Mouse (Mus musculus) large intestine, adult 2 months (tissue): ENCODE measurements at regions not wholly inside any gene's neighbourhood (a gene's known extent, or its start where the extent isn't known, plus 50 kb on each side); places are given as distances from the start of the nearest gene placed in this dataset.

Source experiments
- DNase-seq: peaks from one replicate; pipeline ENCODE4 v3.0.0-alpha.2; 2012; ENCODE audit warnings: low read depth, low spot score
- WGBS: fragments of 180-500 bp; shearing (Covaris S2); methylation state at CpG from one replicate; pipeline ENCODE4 v1.1.7; 2018; 5-methylcytosine and 5-hydroxymethylcytosine counted together

- 63% methylated on average over 8 of the region's 8 CpGs for WGBS
- no peak for DNase-seq
Measured at GRCm38 (mm10) chr2:75269446-75269845, 389.6 kb upstream of the Hnrnpa3 start.

- 64% methylated on average over 4 of the region's 4 CpGs for WGBS
- no peak for DNase-seq
Measured at GRCm38 (mm10) chr2:75270115-75270514, 388.9 kb upstream of the Hnrnpa3 start.

DNA sequence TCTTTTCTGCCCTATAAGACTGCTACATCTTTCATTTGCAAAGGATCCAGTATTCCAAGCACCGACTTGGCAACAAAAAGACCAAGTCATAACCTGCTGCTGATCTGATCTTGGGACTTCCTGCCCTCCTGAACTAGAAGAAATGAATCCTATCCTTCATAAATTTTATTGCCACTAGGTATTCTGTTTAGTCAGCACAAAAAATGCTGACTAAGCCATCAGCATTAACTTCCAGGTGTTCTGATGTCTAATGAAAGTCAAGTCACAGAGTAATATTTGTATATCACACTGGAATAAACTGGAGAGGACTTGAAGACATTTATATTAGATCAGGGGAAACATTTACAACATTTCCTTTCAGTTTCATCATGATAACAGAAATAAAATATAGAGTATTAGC lies 371.2 kb upstream of the Hnrnpa3 start:
- DNase-seq, result no peak
- WGBS, result 78% methylated on average over 1 of the region's 1 CpGs

GRCm38 (mm10) chr2:75291674-75292073 lies 367.4 kb upstream of the Hnrnpa3 start:
- 86% methylated on average over 2 of the region's 2 CpGs for WGBS
- DNase-seq, result no peak

GRCm38 (mm10) chr2:75306821-75307220 lies 352.2 kb upstream of the Hnrnpa3 start:
- WGBS, result 75% methylated on average over 3 of the region's 3 CpGs

DNA sequence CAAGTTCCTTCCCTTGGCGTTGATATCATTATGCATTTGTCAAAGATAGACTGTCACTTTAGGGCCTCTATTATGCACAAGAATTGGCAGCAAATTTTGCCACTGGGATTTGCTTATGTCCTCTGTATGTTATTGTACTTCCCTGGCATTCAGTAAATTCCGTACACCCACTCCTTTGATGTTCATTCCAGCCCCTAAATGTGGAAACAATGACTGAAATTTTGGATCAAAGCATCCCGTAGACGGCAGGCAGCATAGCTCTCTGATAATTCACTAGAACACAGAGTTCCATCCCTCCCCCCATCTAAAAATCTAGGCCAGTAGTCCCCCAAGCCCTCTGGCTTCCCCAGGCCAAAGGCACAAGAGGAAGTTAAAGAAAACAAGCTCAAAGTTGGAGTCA lies 347.9 kb upstream of the Hnrnpa3 start:
- DNase-seq, result no peak
- WGBS, result 63% methylated on average over 4 of the region's 4 CpGs

More at GRCm38 (mm10) chr2:75306821-75307220, 352.2 kb upstream of the Hnrnpa3 start:
- DNase-seq, result no peak

DNA sequence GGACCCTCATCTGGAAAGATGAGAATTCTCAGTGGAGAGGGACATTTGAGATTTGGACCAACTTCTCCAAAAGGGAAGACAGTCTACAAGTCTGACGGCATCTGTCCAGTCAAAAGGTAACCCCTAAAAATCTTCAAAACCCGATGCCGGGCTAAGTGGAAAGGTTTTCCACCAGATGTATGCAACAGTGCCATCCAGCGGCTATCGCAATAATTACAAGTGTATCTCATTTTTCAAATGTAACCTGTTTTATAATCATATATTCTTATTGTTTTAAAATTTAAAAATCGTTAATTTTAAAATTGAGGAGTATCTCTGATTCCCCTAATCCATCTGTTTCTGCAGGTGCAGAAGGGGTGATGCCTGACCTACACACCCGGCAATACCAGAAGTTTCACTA lies 346.8 kb upstream of the Hnrnpa3 start:
- no peak for DNase-seq
- WGBS, result 8% methylated on average over 7 of the region's 7 CpGs

- DNase-seq, result no peak
- 17% methylated on average over 7 of the region's 7 CpGs for WGBS
Measured at GRCm38 (mm10) chr2:75315341-75315740, 343.7 kb upstream of the Hnrnpa3 start.

GRCm38 (mm10) chr2:75318190-75318589 lies 340.9 kb upstream of the Hnrnpa3 start:
- 68% methylated on average over 5 of the region's 5 CpGs for WGBS
- DNase-seq, result no peak

DNA sequence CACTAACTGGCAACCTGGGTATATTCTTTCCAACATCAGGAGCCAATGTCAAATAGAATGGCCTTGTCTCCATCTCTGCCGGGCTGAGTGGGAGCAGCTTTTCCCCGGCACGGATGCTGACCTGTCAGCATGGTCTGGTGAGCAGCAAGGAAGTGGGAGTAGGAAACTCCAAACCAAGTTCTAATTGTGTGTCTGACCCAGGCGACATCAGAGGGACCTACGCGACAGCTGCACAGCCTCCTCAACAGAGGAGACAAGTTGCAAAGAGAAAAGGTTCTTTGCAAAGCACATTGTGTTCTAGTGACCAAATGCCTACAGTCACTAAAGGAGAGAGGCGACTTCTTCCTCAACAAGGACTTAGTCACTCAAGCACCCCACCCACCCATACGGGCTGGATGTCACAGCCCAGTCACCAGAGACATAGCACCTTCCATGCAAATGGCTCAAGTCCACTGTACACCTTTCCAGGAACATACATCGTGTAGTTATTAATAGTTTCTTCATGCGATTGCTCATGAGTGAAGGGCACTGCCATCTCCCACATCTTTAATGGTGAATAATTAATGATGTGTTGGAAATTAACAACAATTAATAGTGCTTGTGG lies 334.8 kb upstream of the Hnrnpa3 start:
- no peak for DNase-seq
- WGBS, result 85% methylated on average over 10 of the region's 10 CpGs

DNA sequence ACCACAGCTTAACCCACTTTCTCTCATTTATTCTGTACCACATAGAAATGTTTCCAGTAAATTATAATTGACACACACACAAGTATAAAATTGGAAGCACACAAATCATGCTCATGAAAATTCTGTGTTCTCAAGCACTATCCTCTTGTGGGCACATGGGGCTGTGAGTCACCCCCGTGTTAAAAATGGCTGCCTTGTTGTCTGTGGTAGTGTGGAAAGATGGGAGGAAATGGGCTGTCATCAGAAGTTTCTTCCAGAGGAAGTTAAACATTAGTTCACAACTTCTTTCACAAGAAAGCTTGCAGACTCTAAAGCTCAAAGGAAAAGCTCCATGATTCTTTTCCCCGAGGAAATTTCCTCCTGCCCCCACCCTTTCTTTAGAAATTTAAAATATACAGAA lies 329.5 kb upstream of the Hnrnpa3 start:
- DNase-seq, result no peak
- WGBS, result 72% methylated on average over 2 of the region's 2 CpGs

- no peak for DNase-seq
- 40% methylated on average over 2 of the region's 2 CpGs for WGBS
Measured at GRCm38 (mm10) chr2:75341310-75341709, 317.8 kb upstream of the Hnrnpa3 start.

- 65% methylated on average over 6 of the region's 6 CpGs for WGBS
- DNase-seq, result no peak
Measured at GRCm38 (mm10) chr2:75341726-75342280, 317.3 kb upstream of the Hnrnpa3 start.

DNA sequence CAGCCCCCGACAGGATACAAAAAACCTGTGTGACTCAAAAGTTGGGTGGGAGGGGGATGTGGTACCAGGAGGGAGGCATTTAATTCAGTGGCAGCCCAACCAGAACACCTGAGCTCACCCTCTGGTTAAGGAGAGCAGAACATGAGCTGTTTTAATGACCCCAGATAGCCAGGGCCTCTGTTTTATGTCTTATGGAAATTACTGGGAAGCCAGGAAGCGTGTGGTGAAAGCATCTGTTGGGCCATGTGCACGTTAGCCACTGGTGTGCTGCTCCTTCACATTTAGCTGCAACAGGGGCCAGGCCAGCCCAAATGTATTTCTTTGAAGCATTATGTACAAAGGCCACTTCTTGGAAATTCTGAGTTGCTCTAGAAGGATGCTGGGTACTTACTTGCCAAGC lies 308.2 kb upstream of the Hnrnpa3 start:
- 76% methylated on average over 3 of the region's 3 CpGs for WGBS

DNA sequence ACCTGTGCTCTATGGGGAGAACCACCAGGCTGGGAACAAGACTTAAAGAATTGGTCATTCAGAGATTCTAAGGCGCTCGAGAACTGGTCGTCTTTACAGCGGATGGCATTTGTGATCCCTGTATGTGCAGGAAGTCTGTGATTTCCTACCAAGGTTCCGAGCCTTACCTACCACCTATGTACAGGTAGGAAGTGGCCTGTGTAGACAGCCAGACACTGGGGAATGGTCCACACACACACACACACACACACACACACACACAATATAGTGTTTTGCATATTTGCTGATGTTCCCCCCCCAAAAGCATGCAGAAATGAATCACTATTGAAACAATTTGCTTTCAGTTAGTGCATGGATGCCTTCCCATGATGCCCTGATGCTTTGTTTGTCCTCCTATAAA lies 307.1 kb upstream of the Hnrnpa3 start:
- DNase-seq, result no peak
- WGBS, result 94% methylated on average over 5 of the region's 5 CpGs

More for the DNA sequence above, 308.2 kb upstream of the Hnrnpa3 start:
- no peak for DNase-seq

- no peak for DNase-seq
- WGBS, result 90% methylated on average over 4 of the region's 4 CpGs
Measured at GRCm38 (mm10) chr2:75352564-75352963, 306.5 kb upstream of the Hnrnpa3 start.

DNA sequence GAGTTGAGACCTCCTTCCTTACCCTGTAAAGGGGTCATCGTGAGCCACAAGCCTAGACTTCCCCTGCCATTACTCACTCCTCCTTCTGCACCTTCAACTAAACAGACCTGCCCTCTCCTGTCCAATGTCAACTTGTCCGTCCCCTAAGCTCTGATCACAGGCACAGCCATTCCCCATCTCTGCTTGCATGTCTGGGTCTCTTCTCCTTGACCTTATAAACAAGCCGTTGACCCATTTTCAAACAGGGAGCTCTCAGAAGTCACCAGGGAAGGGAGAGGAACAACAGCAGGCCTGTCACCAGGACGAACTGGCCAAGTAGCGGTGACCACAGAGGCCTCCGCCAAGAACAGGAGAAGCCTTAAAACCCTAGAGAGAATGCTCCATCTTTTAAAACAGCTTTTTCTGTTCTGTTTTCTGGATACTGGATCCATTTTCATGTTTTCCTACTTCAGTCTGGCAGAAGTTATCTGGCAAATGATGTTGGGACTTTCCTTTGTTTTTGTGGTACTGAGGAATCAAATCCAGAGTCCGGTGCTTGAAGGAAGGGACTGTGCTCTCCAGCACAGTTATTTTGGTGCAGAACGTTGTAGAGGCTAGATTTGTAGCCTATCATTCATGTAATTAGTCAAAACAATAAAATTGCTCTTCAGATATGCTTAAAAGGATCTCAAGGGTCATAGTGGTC lies 302.2 kb upstream of the Hnrnpa3 start:
- DNase-seq, result no peak
- 55% methylated on average over 8 of the region's 8 CpGs for WGBS

DNA sequence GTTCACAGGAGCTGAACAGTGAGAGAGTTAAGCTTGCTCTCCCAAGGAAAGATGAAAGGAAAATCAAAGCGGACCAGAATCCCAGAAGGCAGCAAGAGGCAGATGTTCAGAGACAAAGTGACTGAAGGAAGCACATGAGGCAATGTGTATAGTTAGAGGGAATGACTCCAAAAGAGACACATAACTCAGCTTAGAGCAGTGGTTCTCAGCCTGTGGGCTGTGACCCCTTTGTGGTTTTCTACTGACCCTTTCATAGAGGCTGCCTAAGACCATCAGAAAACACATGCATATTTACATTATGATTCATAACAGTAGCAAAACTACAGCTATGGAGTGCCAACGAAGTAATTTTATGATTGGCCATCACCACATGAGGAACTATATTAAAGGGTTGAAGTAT lies 301.5 kb upstream of the Hnrnpa3 start:
- DNase-seq, result no peak
- WGBS, result 53% methylated on average over 2 of the region's 2 CpGs

- 81% methylated on average over 3 of the region's 3 CpGs for WGBS
- DNase-seq, result no peak
Measured at GRCm38 (mm10) chr2:75360936-75361335, 298.1 kb upstream of the Hnrnpa3 start.

DNA sequence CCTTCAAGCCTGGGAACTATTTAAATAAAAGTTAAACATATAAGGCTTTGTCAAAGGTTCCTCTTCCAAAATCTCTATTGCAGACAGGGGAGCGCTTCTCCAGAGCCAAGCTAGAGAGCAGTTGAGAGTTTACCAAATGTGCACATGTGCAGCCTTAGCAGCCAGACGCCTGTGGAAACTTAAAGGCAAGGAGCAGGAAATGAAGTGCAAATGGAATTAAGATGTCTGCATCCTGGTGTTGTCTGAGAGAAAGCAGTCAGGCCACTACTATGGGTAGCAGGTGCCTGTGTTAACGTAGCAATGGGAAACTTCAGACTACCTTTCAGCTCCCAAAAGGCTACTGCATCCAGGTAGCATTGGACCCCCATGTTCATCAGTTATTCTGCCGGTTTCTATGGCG lies 282.4 kb upstream of the Hnrnpa3 start:
- no peak for DNase-seq
- 81% methylated on average over 5 of the region's 5 CpGs for WGBS

DNA sequence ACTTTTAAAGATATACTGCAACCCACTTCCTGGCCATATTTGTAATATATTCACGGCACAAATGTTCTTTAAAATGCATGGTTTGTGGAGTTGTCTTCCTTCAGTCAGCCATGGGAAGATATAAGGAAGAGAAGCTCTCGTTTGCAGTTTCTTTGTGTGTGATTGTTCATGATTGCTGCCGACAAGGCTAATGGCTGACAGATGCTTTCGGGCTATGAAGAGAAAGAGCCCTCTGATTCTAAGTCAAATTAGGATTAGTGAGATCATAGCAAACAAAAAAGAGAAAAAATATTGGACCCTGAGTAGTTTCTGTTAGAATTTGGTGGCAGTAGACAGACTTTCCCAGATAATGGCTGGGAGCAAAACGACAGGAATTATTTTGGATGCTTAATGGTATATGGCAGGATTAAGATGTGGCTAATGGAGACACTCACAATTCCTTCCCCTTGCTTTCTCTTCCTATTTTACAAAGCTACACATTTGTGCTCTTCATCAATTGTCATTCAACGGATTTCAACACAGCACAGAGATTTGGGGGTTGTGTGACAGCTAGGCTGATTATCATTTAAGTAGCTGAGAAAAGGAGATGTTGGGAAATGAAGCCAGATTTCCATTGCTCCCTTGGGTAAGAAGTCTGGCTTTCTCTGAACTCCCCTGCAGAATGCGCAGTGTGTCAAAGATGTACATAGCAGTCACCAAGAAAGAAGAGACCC lies 273.4 kb upstream of the Hnrnpa3 start:
- no peak for DNase-seq
- 48% methylated on average over 7 of the region's 7 CpGs for WGBS
